Mouse (Mus musculus) midbrain, embryonic 15.5 days (tissue): ENCODE measurements around the gene Fam114a1. TPM values are rescaled to one million over a fixed set of nuclear protein-coding genes. Genes with fewer than 3 reads are reported as not detected.

Experiments used
- ATAC-seq: fragments of 200-750 bp; cut with Nextera tagmentation; replicated peaks from 2 replicates; pipeline ENCODE4 v1.8.0; 2017; ENCODE audit warnings: moderate TSS enrichment
- H3K27ac ChIP-seq: fragments of 300-500 bp; sonication (generic); 2 replicates; pipeline ENCODE4 v1.5.1; 2015; ENCODE audit warnings: mild to moderate bottlenecking, inconsistent platforms
- H3K27me3 ChIP-seq: fragments of 300-500 bp; sonication (generic); replicated peaks from 2 replicates; pipeline ENCODE4 v1.6.1; 2015; ENCODE audit warnings: inconsistent platforms
- H3K36me3 ChIP-seq: fragments of 300-500 bp; sonication (generic); replicated peaks from 2 replicates; pipeline ENCODE4 v1.6.1; 2015; ENCODE audit warnings: inconsistent platforms
- H3K4me1 ChIP-seq: fragments of 300-500 bp; sonication (generic); 2 replicates; pipeline ENCODE4 v1.6.1; 2015; ENCODE audit warnings: inconsistent platforms
- H3K4me2 ChIP-seq: fragments of 300-500 bp; sonication (generic); 2 replicates; pipeline ENCODE4 v1.6.1; 2015; ENCODE audit warnings: inconsistent platforms, mild to moderate bottlenecking, moderate library complexity
- H3K4me3 ChIP-seq: fragments of 300-500 bp; sonication (generic); 2 replicates; pipeline ENCODE4 v1.5.1; 2015; ENCODE audit warnings: mild to moderate bottlenecking, inconsistent platforms
- H3K9ac ChIP-seq: fragments of 300-500 bp; sonication (generic); 2 replicates; pipeline ENCODE4 v1.6.1; 2015; ENCODE audit warnings: mild to moderate bottlenecking, inconsistent platforms
- H3K9me3 ChIP-seq: fragments of 300-500 bp; sonication (generic); 2 replicates; pipeline ENCODE4 v1.6.1; 2016; ENCODE audit warnings: inconsistent platforms
- WGBS: fragments of 180-500 bp; shearing (Covaris S2); methylation state at CpG from one replicate; pipeline ENCODE4 v1.1.7; 2015; ENCODE audit warnings: mixed read lengths; 5-methylcytosine and 5-hydroxymethylcytosine counted together
- polyA plus RNA-seq: library from polyadenylated mRNA; unstranded; fragments of >200 nt; fragmentation: Nextera tagmentation; extraction: Ambion mirVana; gene quantifications from 2 replicates; pipeline ENCODE4 v1.2.1, GENCODE M21; 2015

Fam114a1 gene
- 7.5 and 8.3 TPM in 2 replicates for polyA plus RNA-seq

DNA sequence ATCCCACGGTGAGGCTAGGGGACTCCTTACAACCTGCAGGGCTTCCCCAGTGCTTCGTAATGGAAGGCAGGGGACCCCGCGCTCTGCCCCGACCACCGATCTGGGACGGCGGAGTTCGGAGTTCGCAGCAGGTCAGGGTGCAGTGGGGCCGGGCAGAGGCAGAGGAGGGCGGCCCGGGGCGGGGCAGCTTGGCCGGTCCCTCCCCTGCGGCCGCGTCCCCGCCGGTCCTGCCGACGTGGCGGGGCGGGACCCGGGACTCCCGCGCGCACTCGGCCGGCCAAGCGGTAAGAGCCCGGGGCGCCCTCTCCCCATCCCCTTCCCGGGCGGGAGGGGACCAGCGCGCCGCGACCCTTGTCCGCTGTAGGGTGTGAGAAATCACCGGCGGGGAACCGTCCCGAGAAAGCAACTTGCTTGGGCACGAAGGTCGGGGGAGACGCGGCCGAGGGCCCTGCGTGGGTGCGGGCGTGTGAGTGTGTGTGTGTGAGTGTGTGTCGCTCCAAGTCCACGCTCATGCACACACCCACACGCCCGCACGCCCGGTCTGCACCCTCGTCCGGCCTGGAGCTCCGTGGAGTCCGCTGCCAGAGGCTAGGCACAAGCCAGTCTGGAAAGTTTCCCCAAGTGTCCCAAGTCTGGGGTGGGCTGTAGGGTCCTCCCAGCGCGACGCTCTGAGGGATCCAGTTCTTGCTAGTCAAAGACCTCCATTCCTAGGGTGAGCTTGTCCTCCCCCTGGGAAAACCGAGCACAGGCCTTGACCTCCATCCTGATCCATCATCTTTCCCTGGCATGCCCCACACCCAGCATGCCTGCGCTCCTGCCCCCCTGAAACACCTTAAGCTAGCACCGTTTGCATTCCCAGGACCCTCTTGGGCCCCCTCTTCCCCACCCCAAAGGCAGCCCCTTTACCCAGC, at the start of gene Fam114a1:
Gene Fam114a1, plus strand, starts transcription at position 211 of the 911 bp plus-strand sequence.
- H3K9me3 ChIP-seq, result no peaks in the 10 kb centered on the region
- peak within 1 kb of the TSS; percentile 99 for H3K4me2 ChIP-seq
- H3K4me3 ChIP-seq, result peak within 1 kb of the TSS; percentile 59
- H3K4me1 ChIP-seq, result peaks cover 8% of the 10 kb centered on the region; the same call in 1 of the 2 replicates
- H3K27ac ChIP-seq, result no peak within 1 kb of the TSS
- 1% methylated on average over 63 of the region's 68 CpGs for WGBS
- peaks cover 5% of the 10 kb centered on the region; the same call in 1 of the 2 replicates for H3K27me3 ChIP-seq
- ATAC-seq, result peak; percentile 80
- peak within 1 kb of the TSS; percentile 51 for H3K9ac ChIP-seq
- H3K36me3 ChIP-seq, result no peaks in the 10 kb centered on the region

DNA sequence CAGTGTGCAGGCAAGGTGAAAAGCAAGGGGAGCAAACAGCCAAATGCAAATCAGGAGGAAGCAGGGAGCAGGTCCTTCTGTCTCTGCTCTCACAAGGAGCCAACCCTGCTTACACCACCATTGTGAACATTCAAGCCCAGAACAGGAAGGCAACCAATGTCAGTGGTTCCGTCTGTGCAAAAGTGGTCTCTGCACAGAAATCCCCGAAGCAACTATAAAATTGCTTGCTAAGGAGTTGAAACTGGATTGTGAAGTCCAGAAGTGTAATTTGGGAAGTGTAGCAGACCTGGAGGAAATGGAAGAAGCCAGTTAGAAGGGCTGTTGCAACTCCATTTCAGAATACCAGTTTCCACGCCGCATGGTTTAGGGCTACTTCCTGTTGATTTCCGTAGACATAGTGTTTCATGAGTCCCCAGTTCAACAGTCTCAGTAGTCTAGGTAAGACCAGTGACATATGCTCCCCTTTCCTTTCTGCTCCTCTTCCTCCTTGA, 46.9 kb upstream of the Fam114a1 start:
- ATAC-seq, result no peak
- Histone ChIP-seq H3K4me1 (no peaks in the 10 kb centered on the region), H3K4me3 (no peak overlapping the region), H3K4me2 (no peak overlapping the region), H3K9ac (no peak overlapping the region), H3K27me3 (no peaks in the 10 kb centered on the region), H3K36me3 (no peaks in the 10 kb centered on the region), H3K9me3 (no peaks in the 10 kb centered on the region), H3K27ac (no peak overlapping the region)
- WGBS, result 96% methylated on average over 5 of the region's 5 CpGs

DNA sequence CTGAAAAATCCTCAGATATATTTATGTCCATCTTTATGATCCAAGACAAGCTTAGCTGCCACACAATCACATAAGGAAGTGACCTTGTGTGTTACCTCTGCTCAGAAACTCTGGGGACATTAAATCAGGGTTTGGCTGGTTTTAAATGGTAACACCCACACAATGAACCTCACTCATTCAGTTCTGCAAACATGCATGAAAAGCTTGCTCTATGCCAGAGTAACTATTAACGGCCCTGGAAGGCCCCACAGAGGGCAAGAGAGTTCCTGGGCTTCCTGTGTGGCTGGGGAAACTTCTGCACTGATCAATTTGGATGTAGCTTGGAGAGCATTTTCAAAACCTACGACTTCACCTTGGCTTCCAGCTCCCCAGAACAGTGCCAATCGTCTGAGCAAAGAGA, 37.7 kb upstream of the Fam114a1 start:
- Histone ChIP-seq H3K27me3 (no peaks in the 10 kb centered on the region), H3K27ac (no peak overlapping the region), H3K4me2 (no peak overlapping the region), H3K9ac (no peak overlapping the region), H3K36me3 (no peaks in the 10 kb centered on the region), H3K4me1 (no peaks in the 10 kb centered on the region), H3K4me3 (no peak overlapping the region), H3K9me3 (no peaks in the 10 kb centered on the region)
- WGBS, result 60% methylated on average over 3 of the region's 3 CpGs
- ATAC-seq, result no peak

DNA sequence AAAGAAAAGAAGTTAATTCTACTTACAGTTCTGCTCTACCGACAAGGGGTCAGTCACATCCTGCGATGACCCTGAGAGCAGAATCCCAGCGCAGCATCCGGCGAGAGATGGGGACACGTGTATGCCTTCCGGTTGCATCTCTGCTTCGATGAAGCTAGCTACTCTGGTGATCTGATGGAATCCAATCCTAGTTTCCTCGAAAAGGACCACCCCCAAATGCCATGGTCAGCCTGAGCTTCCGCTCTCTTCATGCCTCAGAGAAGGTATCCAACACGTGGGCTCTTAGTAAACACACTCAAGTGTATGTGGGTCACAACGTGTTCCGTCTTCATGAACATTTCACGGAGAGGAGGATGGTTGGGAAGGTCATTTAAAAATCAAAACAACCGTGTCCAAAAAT, 37.1 kb upstream of the Fam114a1 start:
- H3K9ac ChIP-seq, result no peak overlapping the region
- H3K27ac ChIP-seq, result no peak overlapping the region
- 93% methylated on average over 15 of the region's 15 CpGs for WGBS
- H3K4me2 ChIP-seq, result no peak overlapping the region
- no peaks in the 10 kb centered on the region for H3K9me3 ChIP-seq
- no peaks in the 10 kb centered on the region for H3K36me3 ChIP-seq
- H3K4me1 ChIP-seq, result no peaks in the 10 kb centered on the region
- H3K4me3 ChIP-seq, result no peak overlapping the region
- no peaks in the 10 kb centered on the region for H3K27me3 ChIP-seq
- no peak for ATAC-seq

DNA sequence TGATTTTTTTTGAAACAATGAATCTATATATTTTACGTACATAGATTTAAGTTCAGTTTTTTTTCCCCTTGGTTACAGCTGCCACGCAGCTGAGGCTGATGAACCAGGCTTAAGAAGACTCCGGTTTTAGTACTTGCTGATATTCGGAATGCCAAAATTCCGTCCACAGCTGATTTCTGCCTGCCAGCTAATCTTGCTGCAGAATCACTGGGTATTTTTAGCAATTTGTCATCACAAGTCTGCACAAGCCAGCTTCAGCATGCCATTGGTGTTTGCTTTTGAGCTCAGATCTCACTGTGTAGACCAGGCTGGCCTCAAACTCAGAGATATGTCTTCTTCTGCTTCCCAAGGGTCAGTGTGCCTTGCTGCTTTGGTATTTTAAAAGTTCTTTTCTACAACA, 18.4 kb upstream of the Fam114a1 start:
- 86% methylated on average over 5 of the region's 5 CpGs for WGBS
- no peaks in the 10 kb centered on the region for H3K9me3 ChIP-seq
- no peak for ATAC-seq
- H3K4me1 ChIP-seq, result no peaks in the 10 kb centered on the region
- H3K36me3 ChIP-seq, result no peaks in the 10 kb centered on the region
- no peaks in the 10 kb centered on the region for H3K27me3 ChIP-seq
- no peak overlapping the region for H3K4me2 ChIP-seq
- H3K27ac ChIP-seq, result no peak overlapping the region
- H3K9ac ChIP-seq, result no peak overlapping the region
- no peak overlapping the region for H3K4me3 ChIP-seq

DNA sequence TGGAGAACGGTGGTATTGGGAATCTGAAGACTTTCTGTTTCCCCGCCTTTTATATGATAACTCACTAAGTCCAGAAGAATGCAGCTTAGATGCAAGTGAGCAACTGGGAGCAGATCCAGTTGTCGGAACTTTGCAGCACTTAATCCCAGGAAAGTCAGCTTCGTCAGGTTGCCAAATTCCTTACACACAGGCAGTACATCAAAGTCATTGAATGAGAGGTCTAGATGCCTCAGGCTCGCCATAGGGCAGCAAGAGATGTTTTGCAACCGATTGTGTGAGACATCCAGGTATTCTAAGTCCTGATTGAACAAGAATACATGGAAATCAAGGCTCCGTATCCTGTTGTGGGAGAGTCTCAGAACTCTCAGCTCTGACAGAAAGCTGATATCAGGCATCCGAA, 14.9 kb upstream of the Fam114a1 start:
- H3K9ac ChIP-seq, result no peak overlapping the region
- no peak overlapping the region for H3K4me2 ChIP-seq
- no peaks in the 10 kb centered on the region for H3K9me3 ChIP-seq
- no peaks in the 10 kb centered on the region for H3K4me1 ChIP-seq
- WGBS, result 84% methylated on average over 8 of the region's 8 CpGs
- H3K27ac ChIP-seq, result no peak overlapping the region
- no peak for ATAC-seq
- H3K4me3 ChIP-seq, result no peak overlapping the region
- no peaks in the 10 kb centered on the region for H3K27me3 ChIP-seq
- no peaks in the 10 kb centered on the region for H3K36me3 ChIP-seq

DNA sequence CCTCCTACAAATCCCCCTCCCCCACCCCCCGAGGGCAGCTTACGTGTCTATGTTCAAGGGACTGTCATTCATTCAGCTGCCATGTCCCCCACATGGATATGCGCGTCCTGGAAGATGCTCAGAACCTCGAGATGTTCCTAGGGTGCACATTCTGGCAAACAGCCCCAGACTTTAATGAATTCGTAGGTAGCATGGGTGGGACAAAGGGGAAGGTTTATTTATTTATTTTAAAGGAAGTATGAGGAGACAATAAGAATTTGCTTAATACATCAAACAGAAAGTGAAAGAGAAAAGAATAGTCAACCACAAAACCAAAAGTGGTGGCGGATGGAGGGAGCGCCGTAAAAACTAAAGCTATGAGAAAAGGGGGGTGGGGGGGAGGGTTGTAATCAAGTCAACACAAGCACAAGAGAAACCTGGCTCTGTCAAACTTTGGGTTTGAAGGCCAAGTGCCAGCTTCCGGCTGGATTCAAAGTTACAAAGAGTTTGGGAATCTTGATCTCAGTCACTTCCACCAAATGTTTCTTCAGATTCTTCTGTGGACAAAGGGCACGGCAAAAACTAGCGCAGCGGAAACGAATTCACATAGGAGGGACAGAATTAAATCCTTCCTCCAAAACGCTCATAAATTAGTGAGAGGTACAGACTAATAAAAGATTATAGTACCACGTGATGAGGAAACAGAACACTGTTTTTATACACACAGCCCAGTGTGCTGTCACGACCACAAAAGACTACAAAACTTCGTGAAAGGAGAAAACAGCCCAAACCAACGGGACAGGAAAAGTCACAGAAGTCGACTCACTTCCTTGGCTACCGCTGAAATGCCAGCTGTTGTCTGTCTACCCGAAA, 10.7 kb upstream of the Fam114a1 start:
- no peak overlapping the region for H3K4me2 ChIP-seq
- ATAC-seq, result no peak
- no peaks in the 10 kb centered on the region for H3K27me3 ChIP-seq
- no peaks in the 10 kb centered on the region for H3K36me3 ChIP-seq
- no peaks in the 10 kb centered on the region for H3K9me3 ChIP-seq
- H3K4me1 ChIP-seq, result no peaks in the 10 kb centered on the region
- H3K27ac ChIP-seq, result no peak overlapping the region
- H3K4me3 ChIP-seq, result no peak overlapping the region
- no peak overlapping the region for H3K9ac ChIP-seq
- 84% methylated on average over 22 of the region's 22 CpGs for WGBS

DNA sequence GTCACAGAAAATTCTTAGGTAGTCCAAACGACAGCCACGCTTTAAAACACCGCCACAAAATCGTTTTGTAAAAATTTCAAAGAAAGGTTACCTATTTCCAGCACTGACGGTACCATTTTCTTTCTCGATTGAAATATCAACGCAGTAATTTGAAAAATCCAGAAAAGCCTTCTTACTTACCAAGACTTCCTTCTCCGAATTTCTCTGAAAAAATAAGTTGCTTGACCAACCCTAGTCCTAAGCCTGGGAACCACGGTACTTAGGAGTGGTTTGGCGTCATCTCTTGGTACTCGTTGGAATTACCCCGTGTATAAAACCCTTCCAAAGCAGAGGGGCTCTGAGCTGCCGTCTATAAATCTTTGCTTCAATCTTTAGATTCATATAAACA, 10.0 kb upstream of the Fam114a1 start, which contains the start of gene Tlr6:
Gene Tlr6, minus strand, starts transcription at position 255 of the 388 bp plus-strand sequence.
- Histone ChIP-seq H3K36me3 (no peaks in the 10 kb centered on the region), H3K27ac (no peak within 1 kb of the TSS), H3K9ac (no peak within 1 kb of the TSS), H3K4me1 (no peaks in the 10 kb centered on the region), H3K27me3 (no peaks in the 10 kb centered on the region), H3K9me3 (no peaks in the 10 kb centered on the region), H3K4me2 (no peak within 1 kb of the TSS), H3K4me3 (no peak within 1 kb of the TSS)
- WGBS, result 87% methylated on average over 13 of the region's 13 CpGs
- no peak for ATAC-seq

DNA sequence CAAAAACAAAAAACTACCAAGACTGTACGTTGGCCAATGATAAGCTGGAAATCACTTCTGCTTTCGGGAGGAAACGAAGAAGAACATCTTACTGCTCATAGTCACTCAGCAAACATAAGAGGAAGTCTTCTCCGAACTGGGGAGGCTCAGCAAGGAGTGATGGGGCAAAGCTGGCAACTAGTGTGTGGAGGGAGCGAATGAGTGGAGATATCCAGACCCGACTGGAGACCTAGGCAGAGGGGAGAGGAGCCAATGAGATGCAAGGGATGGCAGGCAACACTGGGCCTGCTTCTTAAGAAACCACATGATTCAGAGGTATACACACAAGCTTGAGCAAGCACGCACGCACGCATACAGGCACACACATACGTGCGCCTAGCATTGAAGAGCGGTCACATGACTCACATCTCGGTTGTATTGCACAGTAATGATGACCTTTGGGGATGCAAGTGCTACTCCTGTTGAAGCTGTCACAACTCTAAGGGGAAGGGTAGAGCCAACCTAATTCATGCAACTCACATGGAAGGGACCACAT, 8.9 kb upstream of the Fam114a1 start:
- H3K4me1 ChIP-seq, result no peaks in the 10 kb centered on the region
- ATAC-seq, result no peak
- no peak overlapping the region for H3K4me2 ChIP-seq
- no peaks in the 10 kb centered on the region for H3K27me3 ChIP-seq
- no peaks in the 10 kb centered on the region for H3K9me3 ChIP-seq
- no peak overlapping the region for H3K4me3 ChIP-seq
- no peak overlapping the region for H3K27ac ChIP-seq
- no peak overlapping the region for H3K9ac ChIP-seq
- 94% methylated on average over 13 of the region's 13 CpGs for WGBS
- no peaks in the 10 kb centered on the region for H3K36me3 ChIP-seq

DNA sequence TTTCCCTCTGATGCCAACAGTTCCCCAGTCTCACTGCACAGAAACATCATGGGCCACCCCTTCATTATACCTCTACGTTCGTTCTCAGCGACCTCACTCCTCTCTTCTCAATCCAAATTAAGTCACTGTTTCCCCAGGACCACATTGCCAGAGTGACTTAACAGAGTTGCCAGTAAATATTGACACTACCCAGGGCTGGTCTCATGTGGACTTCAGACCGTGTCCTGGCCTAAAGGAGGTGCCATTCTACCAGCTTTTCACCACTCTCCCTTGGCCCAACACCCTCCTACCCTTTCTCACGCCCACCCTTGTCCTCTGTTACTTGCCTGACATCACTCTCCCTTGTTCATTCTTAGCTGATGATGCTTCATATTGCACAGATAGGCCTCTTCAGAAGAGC, 6.6 kb upstream of the Fam114a1 start:
- Histone ChIP-seq H3K4me1 (no peaks in the 10 kb centered on the region), H3K9ac (no peak overlapping the region), H3K36me3 (no peaks in the 10 kb centered on the region), H3K4me2 (no peak overlapping the region), H3K4me3 (no peak overlapping the region), H3K27ac (no peak overlapping the region), H3K27me3 (no peaks in the 10 kb centered on the region), H3K9me3 (no peaks in the 10 kb centered on the region)
- 88% methylated on average over 5 of the region's 5 CpGs for WGBS
- ATAC-seq, result no peak

DNA sequence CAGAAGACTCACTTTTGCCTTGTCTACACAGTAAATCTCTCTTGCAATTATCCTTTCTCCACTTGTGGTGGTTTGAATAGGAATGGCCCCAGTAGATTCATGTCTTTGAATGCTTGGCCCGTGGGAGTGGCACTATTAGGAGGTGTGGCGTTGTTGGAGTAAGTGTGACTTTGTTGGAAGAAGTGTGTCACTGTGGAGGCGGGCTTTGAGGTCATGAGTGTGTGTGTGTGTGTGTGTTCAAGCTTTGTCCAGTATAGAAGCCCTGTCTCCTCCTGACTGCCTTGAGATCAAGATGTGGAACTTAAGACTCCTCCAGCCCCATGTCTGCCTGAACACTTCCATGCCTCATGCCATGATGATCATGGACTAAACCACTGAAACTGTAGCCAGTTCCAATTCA, 6.1 kb upstream of the Fam114a1 start:
- WGBS, result 87% methylated on average over 3 of the region's 3 CpGs
- Histone ChIP-seq H3K4me1 (no peaks in the 10 kb centered on the region), H3K4me3 (no peak overlapping the region), H3K27me3 (no peaks in the 10 kb centered on the region), H3K9me3 (no peaks in the 10 kb centered on the region), H3K27ac (no peak overlapping the region), H3K36me3 (no peaks in the 10 kb centered on the region), H3K9ac (no peak overlapping the region), H3K4me2 (no peak overlapping the region)
- ATAC-seq, result no peak
